Mouse (Mus musculus): ENCODE data around the gene Tjap1.
A peak's percentile ranks its signal among the peaks of the same experiment; 100 is the strongest.

Tjap1 gene

GRCm38 (mm10) chr17:46282483-46283123 is at the start of gene Tjap1:
TSS of gene Tjap1 (minus strand) at chr17:46283026.
- peak; percentile 73 to 80 for DNase-seq (ENCODE audit: low spot score in 2 of 2)

- DNase-seq (ENCODE audit: low spot score in 2 of 2) = no peak
Observed at GRCm38 (mm10) chr17:46328723-46329122, 45.9 kb upstream of the Tjap1 start.

GRCm38 (mm10) chr17:46327906-46328534 is 45.2 kb upstream of the Tjap1 start, which contains the start of gene Abcc10:
TSS of gene Abcc10 (minus strand) at chr17:46328352.
- DNase-seq (ENCODE audit: low spot score in 2 of 2) = peak; percentile 90 to 93

GRCm38 (mm10) chr17:46327413-46327905 is 44.6 kb upstream of the Tjap1 start:
- DNase-seq (ENCODE audit: low spot score in 2 of 2) = no peak

GRCm38 (mm10) chr17:46322046-46322823 is 39.4 kb upstream of the Tjap1 start:
- DNase-seq (ENCODE audit: low spot score in 2 of 2) = no peak

- DNase-seq (ENCODE audit: low spot score in 2 of 2) = no peak
Observed at GRCm38 (mm10) chr17:46320492-46320891, 37.7 kb upstream of the Tjap1 start.

- DNase-seq (ENCODE audit: low spot score in 2 of 2) = no peak
Observed at GRCm38 (mm10) chr17:46315813-46316212, 33.0 kb upstream of the Tjap1 start.

- no peak for DNase-seq (ENCODE audit: low spot score in 2 of 2)
Observed at GRCm38 (mm10) chr17:46313135-46313715, 30.4 kb upstream of the Tjap1 start.

- no peak for DNase-seq (ENCODE audit: low spot score in 2 of 2)
Observed at GRCm38 (mm10) chr17:46310515-46310914, 27.7 kb upstream of the Tjap1 start.

GRCm38 (mm10) chr17:46309835-46310234 is 27.0 kb upstream of the Tjap1 start:
- DNase-seq (ENCODE audit: low spot score in 2 of 2) = no peak

- DNase-seq (ENCODE audit: low spot score in 2 of 2) = no peak
Observed at GRCm38 (mm10) chr17:46306956-46307355, 24.1 kb upstream of the Tjap1 start.

- DNase-seq (ENCODE audit: low spot score in 2 of 2) = no peak
Observed at GRCm38 (mm10) chr17:46304184-46304583, 21.4 kb upstream of the Tjap1 start.

- peak; percentile 18 to 55 for DNase-seq (ENCODE audit: low spot score in 2 of 2)
Observed at GRCm38 (mm10) chr17:46301892-46302291, 19.1 kb upstream of the Tjap1 start.

- peak; percentile 77 to 78 for DNase-seq (ENCODE audit: low spot score in 2 of 2)
Observed at GRCm38 (mm10) chr17:46298220-46298913, 15.5 kb upstream of the Tjap1 start.

GRCm38 (mm10) chr17:46297364-46298219 is 14.8 kb upstream of the Tjap1 start, which contains the start of gene Dlk2:
TSS of gene Dlk2 (plus strand) at chr17:46297421.
- peak; percentile 73 to 80 for DNase-seq (ENCODE audit: low spot score in 2 of 2)

- no peak for DNase-seq (ENCODE audit: low spot score in 2 of 2)
Observed at GRCm38 (mm10) chr17:46297028-46297363, 14.2 kb upstream of the Tjap1 start.

- DNase-seq (ENCODE audit: low spot score in 2 of 2) = no peak
Observed at GRCm38 (mm10) chr17:46296601-46297000, 13.8 kb upstream of the Tjap1 start.

GRCm38 (mm10) chr17:46287678-46288095 is 4.9 kb upstream of the Tjap1 start:
- no peak for DNase-seq (ENCODE audit: low spot score in 2 of 2)

- no peak for DNase-seq (ENCODE audit: low spot score in 2 of 2)
Observed at GRCm38 (mm10) chr17:46285407-46285806, 2.6 kb upstream of the Tjap1 start.

- DNase-seq (ENCODE audit: low spot score in 2 of 2) = no peak
Observed at GRCm38 (mm10) chr17:46284653-46285052, 1.8 kb upstream of the Tjap1 start.
